Mouse (Mus musculus) lung, postnatal 4 days (tissue): ENCODE measurements around the gene Cacna2d3.

Experiments used
- DNase-seq, 2 experiments: peaks; one replicate each; pipeline ENCODE4 v3.0.0; 2021

The Cacna2d3 gene

DNA sequence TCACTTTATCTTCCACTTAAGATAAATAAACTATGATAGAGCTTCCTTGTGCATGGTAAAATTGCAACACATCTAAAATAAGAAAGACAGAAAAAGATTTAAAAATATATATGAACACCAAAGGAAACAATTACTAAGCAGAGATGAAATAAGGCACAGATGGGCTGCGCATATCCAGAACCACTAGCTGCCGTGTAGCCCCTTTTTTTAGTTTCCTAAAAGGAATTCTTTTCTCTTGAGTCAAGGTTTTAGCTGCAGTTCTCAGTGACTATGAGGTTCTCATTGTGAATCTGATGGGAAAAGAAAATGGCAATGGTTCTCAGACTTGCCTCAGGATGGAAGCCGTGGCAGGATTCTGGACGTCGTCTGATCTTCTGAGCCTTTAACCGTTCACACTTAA lies 814.0 kb downstream of the Cacna2d3 start:
- DNase-seq: no peak

DNA sequence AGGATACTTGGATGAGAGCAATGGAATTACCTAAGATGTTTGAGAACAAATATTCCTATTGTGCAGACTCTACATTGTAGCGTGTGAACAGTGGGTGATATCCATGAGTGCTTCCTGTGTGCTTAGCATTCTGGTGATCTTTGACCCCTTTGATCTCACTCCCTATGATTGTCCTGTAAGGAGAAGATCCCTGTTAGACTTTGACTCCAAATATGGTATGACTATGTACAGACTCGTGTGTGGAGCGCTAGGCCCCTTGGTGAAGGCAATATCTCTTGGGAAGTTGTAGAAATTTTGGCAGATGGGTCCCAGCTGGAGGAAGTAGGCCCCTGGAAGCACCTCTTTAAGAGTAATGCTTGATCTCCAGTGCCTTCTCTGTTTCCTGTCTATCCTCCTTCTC lies 829.1 kb downstream of the Cacna2d3 start:
- no peak for DNase-seq

DNA sequence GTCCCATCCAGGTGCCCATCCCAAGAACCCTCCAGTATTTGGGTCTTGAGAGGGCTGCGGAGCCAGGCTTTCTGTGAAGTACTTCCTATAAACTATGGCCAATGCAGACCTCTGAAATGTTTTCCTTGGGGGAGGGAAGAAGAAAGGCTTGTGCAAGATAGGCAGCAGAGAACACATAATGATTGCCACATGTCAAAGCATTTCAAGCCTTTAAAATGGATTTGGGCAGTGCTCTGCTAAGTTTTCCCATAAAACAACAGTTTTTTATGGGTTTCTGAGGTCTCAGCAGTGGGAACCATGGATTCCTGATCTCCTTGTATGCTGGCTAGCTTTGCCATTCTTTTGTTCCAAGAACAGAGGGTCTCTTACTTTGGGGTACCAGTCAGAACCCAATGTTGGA lies 834.3 kb downstream of the Cacna2d3 start:
- DNase-seq: no peak

DNA sequence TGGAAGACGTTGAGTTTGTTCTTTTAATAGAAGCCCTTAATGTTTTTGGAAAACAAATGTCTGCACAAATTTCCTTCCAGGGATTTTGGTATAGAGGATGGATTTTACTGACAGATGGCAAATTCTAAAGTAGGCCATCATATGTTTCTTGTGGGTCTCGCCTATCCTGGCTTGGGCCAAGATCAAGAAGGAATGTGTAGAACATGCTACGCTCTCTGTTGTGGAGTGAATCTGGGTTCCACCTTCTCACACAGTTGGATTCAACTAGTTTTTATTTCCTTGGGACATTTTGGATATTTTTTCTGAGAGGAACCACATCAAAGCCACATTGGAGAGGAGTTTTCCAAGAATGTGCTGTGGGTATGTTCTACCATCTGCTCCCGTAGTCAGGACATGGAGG lies 835.0 kb downstream of the Cacna2d3 start:
- no peak for DNase-seq

DNA sequence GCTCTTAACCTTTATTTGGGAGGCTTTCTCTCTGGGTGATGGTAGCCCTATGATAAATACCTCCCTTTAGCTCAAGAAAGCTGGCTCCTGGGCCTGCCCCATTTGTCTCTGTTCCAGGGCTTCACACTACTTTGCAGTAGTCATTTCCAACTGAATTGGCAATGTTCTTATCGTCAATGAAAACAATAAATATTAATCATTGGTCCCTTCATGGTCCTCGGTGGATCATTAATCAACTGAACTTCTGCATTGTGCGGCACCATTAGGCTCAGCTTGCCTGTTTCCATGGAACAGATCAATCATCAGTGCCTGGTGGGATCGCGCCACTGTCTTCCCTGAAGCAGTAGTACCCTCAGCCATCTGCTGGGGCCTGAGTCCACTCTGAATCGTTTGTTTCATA lies 850.7 kb downstream of the Cacna2d3 start:
- DNase-seq: no peak

DNA sequence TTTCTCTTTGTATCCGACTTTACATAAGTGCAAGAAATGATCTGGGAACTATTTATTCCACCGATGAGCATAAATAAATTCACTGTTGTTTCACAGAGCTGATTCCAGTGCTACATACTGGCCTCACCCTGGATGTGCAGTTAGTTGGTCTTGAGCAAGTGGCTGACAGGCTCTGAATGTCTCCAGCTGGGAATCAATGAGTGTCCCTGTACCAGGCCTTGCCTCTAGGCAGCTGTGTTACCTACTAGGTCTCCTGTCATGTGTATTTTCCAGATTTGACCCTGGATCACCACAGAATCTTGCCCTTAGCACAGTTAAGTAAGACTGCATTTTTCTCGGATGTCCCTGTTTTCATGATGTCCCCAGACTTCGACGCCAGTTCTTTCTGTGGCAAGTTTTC lies 851.3 kb downstream of the Cacna2d3 start:
- DNase-seq: no peak

DNA sequence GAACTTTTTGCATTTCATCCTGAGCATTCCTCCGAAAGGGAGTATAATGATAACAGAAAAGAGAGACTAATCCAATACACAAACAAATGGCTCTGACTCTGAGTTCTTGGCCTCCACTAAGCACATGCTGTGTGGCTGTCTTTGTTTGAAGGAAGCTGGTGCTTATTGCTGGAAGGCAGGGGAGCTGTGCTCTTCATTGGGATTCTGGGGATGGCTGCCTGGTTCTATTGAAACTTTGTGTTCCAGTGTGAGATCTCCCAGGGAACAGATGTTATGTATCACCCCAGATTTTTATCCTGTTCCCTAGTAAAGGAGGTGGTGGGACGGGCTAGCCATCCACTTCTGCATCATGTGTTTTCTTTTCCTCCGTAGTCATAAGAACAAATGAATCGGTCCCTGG lies 856.7 kb downstream of the Cacna2d3 start:
- DNase-seq: no peak

DNA sequence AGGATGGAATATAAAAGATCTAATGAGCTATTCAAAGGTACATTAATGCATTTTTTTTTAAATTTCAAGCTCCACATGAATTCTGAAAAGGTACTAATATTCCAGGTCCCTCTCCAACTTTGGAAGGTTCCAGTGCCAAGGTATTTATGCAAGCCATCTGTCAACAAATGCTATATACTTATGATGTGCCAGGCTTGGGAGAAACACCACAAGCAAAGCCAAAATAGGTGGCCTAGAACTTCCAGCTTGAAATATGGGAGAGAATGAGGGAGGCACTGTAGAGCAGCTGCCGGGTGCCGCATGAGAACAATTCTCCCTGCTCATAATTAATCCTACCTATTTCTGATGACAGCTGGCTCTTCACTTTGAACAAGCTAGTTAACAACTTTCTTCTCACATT lies 860.5 kb downstream of the Cacna2d3 start:
- DNase-seq: no peak
